Mouse (Mus musculus) lung, postnatal 0 days (tissue): ENCODE results near the gene Syn2.

Experiments used
- CTCF ChIP-seq: IDR thresholded peaks from 2 replicates; pipeline ENCODE4 v1.5.1; 2016; ENCODE audit warnings: antibody characterized with exemption, mild to moderate bottlenecking
- EP300 ChIP-seq: IDR thresholded peaks from 2 replicates; pipeline ENCODE4 v1.6.1; 2016; ENCODE audit warnings: antibody characterized with exemption, mild to moderate bottlenecking, control low read depth

DNA sequence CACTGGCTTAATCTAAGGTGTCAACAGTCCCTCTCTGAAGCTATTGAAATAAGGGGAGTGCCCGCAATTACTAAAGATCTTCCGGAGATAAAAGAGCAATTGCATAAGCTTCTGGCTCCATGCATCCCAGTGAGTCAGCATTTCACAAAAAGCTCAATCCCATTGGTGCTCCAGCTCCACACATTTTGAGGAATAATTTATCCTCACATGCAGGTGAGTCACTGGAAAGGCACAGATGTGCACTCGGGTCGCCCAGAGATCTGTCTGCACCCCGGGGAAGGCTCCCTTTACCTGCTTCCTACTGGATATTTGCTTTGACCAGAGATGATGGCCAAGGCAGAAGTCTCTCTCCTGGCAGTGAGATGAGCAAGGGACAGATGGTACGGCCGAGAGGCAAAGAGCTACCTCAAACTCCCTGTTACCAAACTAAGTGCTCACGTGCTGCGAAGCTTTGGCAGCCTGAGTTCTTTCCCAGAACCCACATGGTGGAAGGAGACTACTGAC is 178.6 kb downstream of the Syn2 start:
- TF ChIP-seq CTCF, result no peak
- TF ChIP-seq EP300, result no peak
